Mouse (Mus musculus) embryo, embryonic 11.5 days (tissue): ENCODE results near the gene Cep295.
A peak's percentile ranks its signal among the peaks of the same experiment; 100 is the strongest.
"Not testable (repeated sequence)": the region's sequence is repeated elsewhere in the genome, so short reads cannot be mapped to it uniquely, and the experiment has no call there.

ENCODE experiments used
- DNase-seq: peaks from one replicate; pipeline ENCODE4 v3.0.0-alpha.2; 2012; ENCODE audit warnings: low read depth, low spot score

Gene Cep295

DNA sequence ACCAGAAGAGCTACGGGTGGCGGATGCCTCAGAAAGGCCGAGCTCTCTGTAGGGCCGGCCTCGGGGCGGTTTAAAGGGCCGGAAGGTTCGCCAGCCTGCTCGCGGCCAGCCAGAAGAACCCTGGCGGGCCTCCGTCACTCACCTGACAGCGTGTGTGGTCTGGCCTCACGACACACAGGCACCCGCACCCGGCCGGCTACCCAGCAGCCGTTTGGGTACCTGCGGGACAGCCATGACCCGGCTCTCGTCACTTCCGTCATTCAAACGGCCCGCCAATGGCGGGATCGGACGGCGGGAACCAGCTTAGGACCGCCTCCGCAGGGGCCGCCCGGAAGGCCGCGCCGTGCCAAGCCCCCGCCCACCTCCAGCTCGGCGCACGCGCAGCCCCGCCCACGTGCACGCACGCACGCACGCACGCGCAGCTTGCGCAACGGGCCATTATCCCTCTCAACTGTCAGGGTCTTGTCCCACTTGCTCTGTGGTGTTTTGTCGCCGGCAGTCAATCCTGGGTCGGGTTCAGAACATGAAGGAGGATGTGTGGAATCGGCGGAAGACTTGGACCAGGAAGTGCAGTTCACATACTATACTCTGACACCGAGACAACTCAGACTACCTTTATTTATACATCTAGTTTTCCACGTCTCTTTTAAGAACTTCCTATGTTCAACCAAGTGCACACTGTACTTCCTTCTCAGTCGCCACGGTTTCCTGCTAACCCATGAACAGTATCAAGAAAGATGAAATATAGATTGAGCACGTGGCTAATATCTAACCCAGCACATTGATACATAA lies at the start of gene Cep295:
Gene Cep295, minus strand, starts transcription at position 305 of the 792 bp plus-strand sequence.
- DNase-seq: peak; percentile 93

DNA sequence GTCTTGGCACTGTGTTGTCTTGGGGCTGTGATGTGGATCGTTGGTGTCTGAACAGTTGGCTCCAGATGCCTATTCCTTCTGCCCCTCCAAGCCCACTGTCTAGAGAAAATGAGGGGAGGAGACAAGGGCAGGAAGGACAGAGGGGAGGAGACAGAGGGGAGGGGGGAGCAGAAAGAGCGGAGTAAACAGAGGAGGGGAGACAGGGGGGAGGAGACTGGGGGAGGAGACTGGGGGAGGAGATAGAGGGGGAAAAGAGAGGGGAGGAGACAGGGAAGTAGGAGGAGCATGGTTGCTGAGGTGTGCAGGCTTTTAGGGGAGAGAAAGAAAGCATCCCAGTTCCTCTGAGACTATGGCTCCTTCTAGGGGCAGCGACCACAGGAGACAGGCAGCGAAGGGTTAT lies 40.0 kb upstream of the Cep295 start:
- DNase-seq: no peak

DNA sequence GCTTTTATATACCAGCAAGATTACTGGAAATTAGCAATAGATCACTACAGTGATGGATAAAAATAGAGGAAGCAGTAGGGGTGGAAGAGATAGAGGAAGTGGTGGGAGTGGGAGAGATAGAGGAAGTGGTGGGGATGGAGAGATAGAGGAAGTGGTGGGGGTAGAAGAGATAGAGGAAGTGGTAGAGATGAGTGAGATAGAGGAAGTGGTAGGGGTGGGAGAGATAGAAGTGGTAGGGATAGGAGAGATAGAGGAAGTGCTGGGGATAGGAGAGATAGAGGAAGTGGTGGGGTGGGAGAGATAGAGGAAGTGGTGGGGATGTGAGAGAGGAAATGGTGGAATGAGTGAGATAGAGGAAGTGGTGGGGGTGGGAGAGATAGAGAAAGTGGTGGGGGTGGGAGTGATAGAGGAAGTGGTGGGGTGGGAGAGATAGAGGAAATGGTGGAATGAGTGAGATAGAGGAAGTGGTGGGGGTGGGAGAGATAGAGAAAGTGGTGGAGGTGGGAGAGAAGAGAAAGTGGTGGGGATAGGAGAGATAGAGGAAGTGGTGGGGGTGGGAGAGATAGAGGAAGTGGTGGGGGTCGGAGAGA lies 37.9 kb upstream of the Cep295 start:
- no peak for DNase-seq

DNA sequence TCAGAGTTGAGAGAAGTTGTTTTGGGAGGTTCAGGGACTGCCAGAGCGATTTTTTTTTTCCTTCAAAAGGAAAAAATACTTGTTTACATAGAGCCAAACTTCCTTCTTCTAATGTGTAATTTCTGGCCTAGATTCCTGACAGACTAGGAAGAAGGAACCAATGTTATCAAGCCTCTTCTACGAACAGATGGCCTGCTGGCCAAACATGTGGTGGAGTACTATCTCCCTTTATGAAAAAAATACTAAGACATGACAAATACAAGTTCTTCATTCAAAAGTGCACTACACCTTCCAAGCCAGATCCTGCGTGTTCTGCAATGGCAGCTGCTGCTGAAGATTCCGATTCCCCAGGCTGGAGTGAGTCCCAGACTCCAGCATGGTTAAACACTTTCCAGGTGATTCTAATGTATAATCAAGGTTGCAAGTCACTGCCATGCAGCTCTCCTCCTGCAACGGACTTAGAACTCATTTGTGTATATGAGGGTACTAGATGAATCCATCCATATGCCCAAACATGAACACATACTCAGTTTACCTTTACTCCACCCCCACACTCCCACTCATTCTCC lies 29.6 kb upstream of the Cep295 start:
- no peak for DNase-seq

DNA sequence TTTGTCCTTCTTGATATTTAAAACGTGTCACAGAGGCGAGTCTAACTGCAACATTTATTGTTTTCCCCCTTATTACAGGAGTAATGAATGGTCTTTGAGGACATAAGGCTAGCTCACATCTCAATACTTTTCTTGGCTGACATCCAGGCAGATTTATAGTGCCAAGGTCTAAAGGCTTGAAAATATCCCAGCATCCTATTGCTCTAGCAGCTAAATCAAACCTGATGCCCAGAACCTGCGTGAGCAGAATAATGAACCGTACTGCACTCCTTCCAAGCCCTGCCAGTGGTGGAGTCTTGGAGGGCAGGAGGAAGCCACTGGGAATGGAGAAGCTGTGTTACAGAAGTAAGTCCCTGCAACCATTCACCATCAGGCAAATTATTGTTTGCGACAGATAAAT lies 26.7 kb upstream of the Cep295 start:
- no peak for DNase-seq

DNA sequence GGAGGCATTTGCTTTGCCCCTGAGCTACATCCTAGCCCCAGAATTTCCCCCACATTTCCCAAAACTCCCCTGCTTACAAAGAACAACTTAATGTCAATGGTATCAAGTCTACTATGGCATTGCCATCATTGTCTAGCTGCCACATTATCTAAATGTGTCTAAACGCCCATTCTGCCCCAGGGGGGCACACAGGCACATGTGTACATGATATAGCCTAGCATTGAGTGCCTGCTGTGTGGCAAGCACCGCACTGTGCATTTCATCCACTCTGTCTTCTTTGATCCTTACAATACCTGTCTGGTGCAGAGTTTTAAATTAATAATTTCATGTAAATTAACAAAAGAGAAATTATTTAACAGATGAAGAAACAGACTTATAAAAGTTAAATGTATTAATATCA lies 8.7 kb upstream of the Cep295 start:
- DNase-seq: no peak

DNA sequence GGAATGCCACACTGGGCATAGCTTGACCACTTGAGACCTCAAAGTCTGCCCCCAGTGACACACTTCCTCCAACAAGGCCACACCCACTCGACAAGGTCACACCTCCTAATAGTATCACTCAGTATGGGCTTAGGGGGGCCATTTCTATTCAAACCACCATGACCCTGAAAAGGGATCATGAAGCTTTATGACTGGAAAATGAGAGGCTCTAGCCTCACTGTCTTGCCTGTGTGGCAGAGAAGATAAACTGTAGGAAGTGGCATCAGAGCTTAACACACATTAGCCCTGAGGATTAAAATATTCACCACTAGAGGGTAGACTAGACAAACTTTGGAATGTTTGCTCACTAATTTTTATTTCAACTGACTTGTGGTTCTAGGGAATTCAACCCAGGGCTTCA lies 8.3 kb upstream of the Cep295 start:
- peak; percentile 11 for DNase-seq

DNA sequence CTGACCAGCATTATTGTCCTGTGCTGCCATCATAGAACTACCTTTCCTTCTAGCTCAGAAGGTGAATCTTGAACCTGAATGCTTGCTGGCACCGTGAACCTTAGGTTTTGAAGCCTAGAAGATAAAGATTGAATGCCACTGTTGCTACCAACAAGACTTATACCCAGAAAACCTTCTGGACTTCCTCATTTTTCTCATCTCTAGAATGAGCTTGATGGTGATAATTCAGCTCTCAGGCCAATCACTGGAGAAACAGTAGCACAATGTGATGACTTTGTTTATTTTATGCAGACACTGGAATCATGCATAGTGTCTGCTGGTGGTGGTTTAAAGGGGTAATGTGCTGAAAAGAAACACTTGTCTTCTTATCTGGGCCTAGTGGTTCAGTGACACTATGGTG lies 7.3 kb upstream of the Cep295 start:
- no peak for DNase-seq

DNA sequence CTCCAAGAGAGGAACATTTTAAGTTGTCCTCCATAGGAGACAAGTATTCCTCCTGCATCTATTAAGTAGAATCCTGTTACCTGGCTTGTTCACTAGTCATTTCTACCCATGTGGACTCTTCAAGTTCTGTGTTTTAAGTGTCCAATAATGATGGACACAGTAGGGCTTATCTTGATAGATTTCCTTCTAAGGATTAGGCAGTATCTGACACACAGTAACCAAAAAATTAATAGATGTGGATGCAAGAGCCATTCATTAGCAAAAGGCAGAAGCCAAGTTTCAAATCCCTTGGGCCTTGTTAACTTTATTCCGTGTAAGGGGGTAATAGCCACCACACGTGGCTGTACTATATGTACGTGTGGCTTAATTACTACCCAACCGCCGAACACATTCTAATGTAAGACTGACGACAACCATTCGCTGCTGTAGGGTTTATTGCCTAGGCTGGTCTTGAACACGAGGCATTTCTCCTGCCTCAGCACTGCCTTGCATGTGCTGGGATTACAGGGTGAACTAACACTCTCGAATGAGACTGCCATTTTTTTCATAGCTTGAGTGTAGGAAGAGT lies 588 bp downstream of the Cep295 start:
- no peak for DNase-seq

DNA sequence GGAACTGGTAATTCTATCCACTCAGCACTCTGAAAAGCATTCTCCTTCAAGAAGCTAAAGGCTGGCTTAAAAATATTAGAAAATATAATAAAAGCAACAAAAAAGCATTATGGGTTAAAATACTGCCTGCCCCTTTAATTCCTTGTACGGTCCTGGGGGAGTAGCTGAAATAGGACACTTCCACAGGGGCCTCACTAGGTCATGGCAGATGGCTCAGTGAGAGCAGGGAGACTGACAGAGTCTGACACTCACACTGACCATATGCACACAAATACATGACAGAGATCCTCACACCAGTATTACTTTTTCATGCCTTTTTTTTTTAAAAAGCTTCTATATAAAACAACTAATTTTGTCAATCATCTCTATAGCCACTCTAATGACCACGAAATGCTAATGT lies 7.7 kb downstream of the Cep295 start:
- DNase-seq: no peak

DNA sequence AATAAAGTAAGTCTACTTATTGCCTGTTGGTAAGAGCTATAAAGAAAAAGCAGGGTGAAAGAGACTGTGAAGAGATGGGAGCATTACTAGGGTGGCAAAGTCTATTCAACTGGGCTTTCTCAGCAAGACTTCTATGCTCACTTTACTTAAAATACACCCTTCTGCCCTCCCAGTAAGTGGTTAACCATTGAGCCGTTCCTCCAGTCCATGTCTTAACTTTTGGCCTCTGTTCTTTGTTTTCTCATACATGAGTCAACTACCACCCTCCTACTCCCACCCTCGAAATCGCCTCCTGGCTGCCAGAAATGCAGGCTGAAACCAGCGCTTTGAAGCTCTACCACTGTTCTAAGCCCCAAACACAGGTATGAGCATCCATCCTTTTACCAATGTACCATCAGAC lies 19.8 kb downstream of the Cep295 start:
- no peak for DNase-seq

DNA sequence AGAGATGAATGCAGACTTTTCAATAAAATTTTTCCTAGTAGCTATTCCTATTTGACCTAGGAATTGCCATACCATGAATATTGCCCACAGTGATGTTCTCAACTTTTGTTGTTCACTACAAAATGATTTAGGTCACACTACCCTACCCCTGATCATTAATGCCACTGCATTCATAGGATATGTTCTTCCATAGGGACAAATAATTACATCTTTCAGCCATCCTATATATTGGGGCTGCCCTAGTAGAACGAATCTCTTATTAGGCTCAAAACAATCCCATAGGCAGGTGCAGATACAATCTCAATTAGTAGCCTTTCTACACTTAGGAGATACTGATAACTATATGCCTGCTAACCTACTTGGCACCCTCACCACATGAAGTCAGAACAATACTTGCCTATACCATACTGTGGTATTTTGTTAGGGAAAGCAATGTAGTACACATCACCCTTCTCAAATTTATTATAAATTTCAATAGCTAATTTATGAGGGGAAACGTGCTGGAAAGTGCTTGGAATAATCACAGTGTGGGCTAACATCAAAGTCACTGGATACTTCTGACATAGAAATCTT lies 39.3 kb downstream of the Cep295 start:
- DNase-seq: no peak

DNA sequence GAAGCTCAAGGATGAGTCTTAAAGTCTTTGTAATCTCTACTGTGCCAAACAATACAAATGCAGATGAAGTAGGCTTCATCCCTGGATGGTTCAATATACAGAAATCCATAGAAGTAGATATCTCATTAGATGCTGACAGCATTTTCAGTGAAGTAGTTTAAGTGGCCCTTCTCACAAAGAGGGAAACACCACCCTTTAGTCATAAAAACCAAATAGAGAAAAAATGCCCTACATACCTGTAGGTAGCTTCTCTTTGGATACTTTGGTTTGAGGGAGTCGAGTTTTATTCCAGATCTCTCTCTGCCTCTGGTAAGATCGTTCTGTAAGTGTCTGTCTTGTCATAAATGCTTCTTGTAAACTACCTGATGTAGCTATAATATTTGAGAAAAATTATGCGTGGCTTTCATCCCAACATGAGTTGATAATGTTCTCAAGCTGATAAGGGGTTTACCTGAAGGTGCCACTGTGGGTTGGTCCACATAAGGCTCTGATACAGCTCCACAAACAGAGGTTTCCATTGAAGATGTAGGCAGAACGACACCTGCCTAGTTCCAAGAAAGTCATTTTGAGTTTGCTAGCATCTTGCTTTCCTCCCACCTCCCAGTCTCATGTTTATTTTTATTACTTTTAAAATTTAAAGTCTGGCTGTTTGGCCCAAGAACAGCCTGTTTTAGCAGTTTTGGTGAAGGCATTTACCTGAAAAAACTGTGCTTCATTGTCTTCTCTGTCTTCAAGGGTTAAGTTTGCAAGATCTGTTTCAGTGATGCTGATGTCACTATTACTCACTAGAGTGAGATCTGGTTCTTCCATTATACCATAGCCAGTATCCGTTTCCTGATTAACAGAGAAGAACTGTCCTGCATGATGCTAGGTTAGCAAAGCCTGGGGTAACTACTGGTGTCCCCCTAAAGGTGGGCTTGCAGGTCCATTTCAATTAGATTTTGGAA lies 40.1 kb downstream of the Cep295 start:
- DNase-seq: no peak

DNA sequence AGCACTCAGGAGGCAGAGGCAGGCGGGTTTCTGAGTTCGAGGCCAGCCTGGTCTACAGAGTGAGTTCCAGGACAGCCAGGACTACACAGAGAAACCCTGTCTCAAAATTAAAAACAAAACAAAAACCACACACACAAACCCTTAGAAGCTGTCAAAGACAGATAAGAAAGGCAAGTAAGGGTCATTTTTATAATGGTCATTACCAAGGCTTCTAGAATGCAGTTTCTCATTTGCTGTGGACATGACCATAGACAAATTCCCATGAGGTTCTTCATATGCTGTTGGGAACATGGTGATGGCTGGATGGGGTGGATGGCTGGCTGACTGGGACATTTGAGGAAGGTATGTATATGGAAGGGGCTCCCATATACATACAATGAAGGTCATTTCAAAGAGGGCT lies 41.3 kb downstream of the Cep295 start:
- not testable (repeated sequence) for DNase-seq

DNA sequence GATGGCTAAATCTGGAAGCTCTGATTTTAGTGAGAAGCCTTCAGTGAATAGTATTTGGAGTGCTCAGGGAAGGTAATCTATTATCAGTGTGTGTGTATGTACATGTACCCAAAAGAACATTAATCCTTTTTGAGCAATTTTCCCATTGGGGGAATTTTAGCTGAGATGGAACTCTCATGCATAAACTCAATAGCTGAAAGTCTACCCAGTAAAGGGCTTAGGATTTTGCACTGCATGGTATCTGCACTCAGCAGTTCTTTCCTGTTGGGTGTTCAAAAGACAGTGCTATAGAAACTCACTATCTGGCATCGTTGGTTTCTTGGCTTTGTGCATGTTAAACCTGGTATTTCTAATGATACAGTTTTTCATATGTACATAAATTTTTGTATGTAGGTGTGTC lies 43.0 kb downstream of the Cep295 start:
- DNase-seq: no peak

DNA sequence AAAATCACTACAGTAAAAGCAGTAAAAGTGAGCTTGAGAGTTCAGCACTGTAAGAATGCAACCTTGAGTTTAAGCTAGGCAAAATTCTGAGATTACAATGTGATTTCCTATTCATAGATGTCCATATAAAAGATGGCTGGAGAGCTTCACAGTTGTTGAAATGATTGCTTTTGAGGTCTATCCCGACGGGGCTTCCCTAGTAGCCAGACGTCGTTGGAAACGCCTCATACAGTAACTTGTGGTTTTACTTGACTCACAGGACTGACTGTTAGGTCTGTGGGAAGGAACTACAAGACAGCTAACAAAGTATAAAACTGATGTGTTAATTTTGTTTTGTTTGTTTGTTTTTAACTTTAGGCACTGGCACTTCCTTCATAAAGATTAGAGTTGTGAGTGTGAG lies 44.0 kb downstream of the Cep295 start:
- no peak for DNase-seq

DNA sequence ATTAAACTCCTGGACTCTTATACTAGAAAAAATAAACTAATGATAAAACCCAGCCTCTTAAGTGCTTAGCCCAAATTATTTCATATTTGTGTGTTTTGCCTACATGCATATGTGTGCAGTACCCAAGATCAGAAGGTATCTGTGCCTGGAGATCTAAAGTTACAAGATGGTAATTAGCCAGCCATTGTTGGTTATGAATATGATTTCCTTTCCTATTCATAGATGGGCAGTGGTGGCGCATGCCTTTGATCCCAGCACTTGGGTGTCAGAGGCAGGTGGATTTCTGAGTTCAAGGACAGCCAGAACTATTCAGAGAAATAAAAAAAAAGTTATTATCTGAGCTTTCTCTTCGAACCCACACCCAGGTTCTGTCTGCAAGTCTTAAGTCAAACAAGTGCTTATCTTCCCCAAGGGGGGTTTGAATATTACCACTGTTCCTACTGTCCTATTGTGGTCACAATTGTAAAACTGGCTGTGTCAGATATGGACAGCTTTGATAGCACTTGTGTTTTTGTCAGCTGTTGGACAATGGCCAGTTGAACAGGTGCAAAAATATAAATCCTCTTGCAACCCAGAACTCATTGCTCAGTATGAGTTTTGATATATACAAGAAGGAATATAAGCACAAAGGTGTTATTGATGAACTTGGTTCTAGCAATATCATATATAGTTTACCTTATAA lies 45.4 kb downstream of the Cep295 start:
- DNase-seq: no peak

DNA sequence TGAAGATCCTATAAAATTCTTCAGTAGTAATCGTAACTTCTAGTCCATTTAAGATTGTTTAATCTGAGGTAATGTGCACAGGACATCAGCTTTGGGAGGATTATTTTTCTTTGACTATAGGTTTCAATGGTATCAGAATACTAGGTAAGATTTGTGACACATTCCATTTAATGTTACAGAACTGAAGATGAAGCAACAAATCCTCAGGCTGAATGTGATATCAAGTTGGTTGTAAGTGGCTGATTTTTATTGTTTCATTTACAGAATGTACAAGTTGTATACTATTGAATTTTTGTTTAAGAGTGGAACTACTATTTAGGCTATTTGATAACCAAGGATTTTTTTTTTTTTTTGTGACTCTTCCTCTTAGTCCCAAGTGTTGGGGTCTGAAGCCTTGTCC lies 47.4 kb downstream of the Cep295 start:
- DNase-seq: no peak

DNA sequence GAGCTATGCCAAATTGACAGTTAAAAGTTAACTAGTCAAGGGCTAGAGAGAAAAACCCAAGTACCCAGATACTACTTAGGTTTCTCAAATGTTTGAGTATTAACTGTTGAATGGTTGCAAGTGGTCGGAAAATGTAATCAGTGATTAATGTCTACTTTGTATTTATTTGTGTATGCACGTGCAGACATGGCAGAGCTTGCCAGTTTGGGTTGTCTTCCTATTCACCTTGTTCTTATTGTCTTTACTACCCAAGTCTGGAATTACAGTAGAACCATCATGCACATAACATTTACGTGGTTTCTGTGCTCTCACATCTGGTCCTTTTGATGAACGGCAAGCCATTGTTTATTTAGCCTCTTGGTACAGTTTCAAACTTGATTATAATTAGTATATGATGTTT lies 48.2 kb downstream of the Cep295 start:
- no peak for DNase-seq

DNA sequence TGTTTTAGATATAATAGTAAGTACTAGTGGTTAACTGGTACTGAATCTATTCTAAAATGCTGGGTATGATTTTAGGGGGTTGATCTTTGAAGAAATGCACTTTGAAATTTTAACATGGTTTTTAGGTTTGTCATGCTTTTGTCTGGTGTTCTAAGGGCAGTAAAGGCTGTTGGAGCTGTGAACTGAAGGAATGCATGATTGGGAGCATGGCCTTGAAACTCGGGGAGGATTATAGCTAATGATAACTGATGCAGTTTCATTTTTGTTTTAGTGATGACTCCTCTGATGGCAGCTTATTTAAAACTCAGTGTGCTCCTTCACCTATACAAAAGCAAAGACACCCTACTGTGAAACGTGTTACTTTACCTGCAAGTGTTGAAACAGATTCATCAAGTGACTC lies 49.3 kb downstream of the Cep295 start:
- no peak for DNase-seq

DNA sequence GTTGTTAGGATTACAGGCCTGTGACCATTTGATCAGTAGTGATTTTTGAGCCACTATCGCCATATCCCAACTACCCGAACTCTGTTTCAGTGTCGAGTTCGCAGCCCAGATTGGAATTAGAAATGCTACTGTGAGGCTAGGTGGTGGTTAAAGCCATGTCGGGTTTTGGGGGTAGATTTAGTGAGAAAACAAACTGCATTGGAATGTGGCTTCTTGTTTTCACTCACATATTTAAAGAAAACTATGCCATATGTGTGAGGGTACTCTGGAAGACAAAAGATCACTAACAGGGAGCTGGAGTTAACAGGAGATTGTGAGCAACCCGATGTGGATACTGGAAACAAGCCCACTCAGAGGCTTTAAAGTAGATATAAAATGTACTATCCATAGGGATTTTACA lies 50.3 kb downstream of the Cep295 start:
- DNase-seq: no peak
